Mouse (Mus musculus): ENCODE measurements around the gene Neurl3. TPM values are rescaled to one million over a fixed set of nuclear protein-coding genes. Genes with fewer than 3 reads are reported as not detected.

The Neurl3 gene
- polyA plus RNA-seq, 1 experiment from 2014 or later: 1.1 TPM

DNA sequence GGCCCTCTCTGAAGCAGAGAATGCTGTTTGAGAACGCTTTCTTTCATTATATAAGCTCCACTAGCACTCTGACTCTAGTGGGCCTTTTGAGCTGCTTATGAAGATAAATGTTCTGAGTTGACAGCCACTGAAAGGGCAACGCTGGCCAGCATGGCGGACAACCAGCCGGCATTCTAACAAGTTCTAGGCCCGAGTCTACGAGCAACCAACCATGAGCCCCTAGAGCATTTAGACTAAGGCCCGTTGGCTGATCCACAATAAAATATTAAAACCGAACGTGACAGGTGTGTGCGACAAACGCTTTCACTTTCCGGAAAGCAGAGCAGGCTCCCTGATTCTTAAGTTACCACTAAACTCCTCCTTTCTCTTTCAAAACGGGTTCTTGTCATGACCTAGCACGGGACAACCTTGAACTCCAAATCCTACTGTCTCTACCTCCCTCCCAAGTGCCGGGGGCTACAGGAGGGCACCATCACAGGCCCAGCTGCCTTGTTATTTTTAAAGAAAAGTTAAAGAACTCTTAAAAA, 32.5 kb downstream of the Neurl3 start:
- Histone ChIP-seq H3K36me3 (ENCODE audit: control insufficient read depth, insufficient read depth, low read length) (no peaks in the 10 kb centered on the region), H3K9ac (replicated peaks; ENCODE audit: low read depth, low read length) (no peak overlapping the region), H3K9me3 (ENCODE audit: control insufficient read depth, low read length) (no peaks in the 10 kb centered on the region), H3K4me1 (ENCODE audit: control insufficient read depth, insufficient read depth, low read length) (peaks cover 11% of the 10 kb centered on the region), H3K4me3 (ENCODE audit: low read depth, low read length) (no peak overlapping the region), H3K27ac (ENCODE audit: low read depth, low read length) (no peak overlapping the region), H3K4me2 (ENCODE audit: low read depth, low read length) (no peak overlapping the region), H3K27me3 (ENCODE audit: control insufficient read depth, insufficient read depth, low read length) (no peaks in the 10 kb centered on the region)
- 74% methylated on average over 15 of the region's 15 CpGs for WGBS
- no peak for ATAC-seq (ENCODE audit: low read depth)

DNA sequence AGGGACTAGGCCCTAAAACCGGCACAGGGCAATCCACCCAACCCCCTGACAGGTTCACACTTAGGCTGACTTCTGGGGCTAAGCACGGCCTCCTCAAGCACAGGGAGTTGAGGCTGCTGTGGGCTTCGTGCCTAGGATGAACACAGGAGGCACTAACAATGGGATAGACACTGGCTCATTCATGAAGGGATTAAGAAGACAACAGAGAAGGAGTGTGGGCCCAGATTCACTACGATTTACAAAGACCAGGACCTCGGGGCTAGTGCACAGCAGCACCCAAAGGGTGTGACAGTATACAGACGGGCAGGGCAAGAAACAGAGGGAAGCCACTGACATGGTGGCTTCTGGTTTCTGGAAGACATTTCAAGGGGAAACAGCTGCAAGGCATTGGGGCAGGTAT, 34.3 kb downstream of the Neurl3 start:
- Histone ChIP-seq H3K4me1 (ENCODE audit: control insufficient read depth, insufficient read depth, low read length) (peaks cover 11% of the 10 kb centered on the region), H3K9ac (replicated peaks; ENCODE audit: low read depth, low read length) (no peak overlapping the region), H3K27me3 (ENCODE audit: control insufficient read depth, insufficient read depth, low read length) (no peaks in the 10 kb centered on the region), H3K4me3 (ENCODE audit: low read depth, low read length) (no peak overlapping the region), H3K27ac (ENCODE audit: low read depth, low read length) (no peak overlapping the region), H3K4me2 (ENCODE audit: low read depth, low read length) (no peak overlapping the region), H3K36me3 (ENCODE audit: control insufficient read depth, insufficient read depth, low read length) (no peaks in the 10 kb centered on the region), H3K9me3 (ENCODE audit: control insufficient read depth, low read length) (no peaks in the 10 kb centered on the region)
- no peak for ATAC-seq (ENCODE audit: low read depth)
- 69% methylated on average over 6 of the region's 6 CpGs for WGBS

DNA sequence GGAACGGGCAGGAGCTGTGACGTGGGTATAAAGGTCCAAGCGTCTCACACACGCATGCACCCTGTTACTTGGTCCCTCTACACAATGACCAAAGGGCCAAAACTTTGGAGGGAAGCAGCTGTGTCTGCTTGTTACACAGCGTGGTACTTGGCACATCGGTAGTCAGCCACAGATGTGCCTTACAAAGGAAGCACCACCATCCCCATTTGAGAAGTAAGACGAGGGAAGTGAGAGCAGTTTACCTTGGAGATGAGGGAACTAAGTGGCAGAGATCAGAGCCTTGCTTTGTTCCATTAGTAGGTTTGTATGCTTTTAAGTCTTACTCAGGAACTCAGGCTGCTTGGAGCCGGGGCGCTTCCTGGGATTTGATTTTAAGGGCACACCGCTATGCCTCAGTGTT, 35.1 kb downstream of the Neurl3 start:
- Histone ChIP-seq H3K27ac (ENCODE audit: low read depth, low read length) (no peak overlapping the region), H3K4me3 (ENCODE audit: low read depth, low read length) (no peak overlapping the region), H3K27me3 (ENCODE audit: control insufficient read depth, insufficient read depth, low read length) (no peaks in the 10 kb centered on the region), H3K4me1 (ENCODE audit: control insufficient read depth, insufficient read depth, low read length) (peaks cover 11% of the 10 kb centered on the region), H3K4me2 (ENCODE audit: low read depth, low read length) (no peak overlapping the region), H3K36me3 (ENCODE audit: control insufficient read depth, insufficient read depth, low read length) (no peaks in the 10 kb centered on the region), H3K9ac (replicated peaks; ENCODE audit: low read depth, low read length) (no peak overlapping the region), H3K9me3 (ENCODE audit: control insufficient read depth, low read length) (no peaks in the 10 kb centered on the region)
- no peak for ATAC-seq (ENCODE audit: low read depth)
- 85% methylated on average over 10 of the region's 10 CpGs for WGBS

DNA sequence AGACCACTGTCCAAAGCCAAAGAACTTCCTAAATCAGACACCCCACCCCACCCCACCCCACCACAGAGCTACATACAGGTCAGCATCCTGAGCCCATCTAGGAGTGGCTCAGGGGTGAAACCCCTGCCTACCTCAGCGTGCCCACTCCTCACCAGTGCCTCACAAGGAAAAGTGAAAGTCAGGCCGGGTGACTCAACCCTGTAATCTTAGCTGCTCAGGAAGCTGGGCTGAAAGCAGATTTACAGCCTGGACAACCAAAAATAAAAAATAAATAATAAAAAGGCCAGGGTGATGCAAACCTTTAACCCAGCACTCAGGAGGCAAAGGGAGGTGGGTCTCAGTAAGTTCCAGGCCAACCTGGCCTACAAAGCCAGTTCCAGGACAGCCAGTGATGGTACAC, 38.6 kb downstream of the Neurl3 start:
- Histone ChIP-seq H3K27ac (ENCODE audit: low read depth, low read length) (no peak overlapping the region), H3K27me3 (ENCODE audit: control insufficient read depth, insufficient read depth, low read length) (no peaks in the 10 kb centered on the region), H3K9me3 (ENCODE audit: control insufficient read depth, low read length) (no peaks in the 10 kb centered on the region), H3K4me2 (ENCODE audit: low read depth, low read length) (no peak overlapping the region), H3K9ac (replicated peaks; ENCODE audit: low read depth, low read length) (no peak overlapping the region), H3K4me1 (ENCODE audit: control insufficient read depth, insufficient read depth, low read length) (no peaks in the 10 kb centered on the region), H3K36me3 (ENCODE audit: control insufficient read depth, insufficient read depth, low read length) (peaks cover 3% of the 10 kb centered on the region; the same call in 1 of the 2 replicates), H3K4me3 (ENCODE audit: low read depth, low read length) (no peak overlapping the region)
- 92% methylated on average over 2 of the region's 2 CpGs for WGBS
- no peak for ATAC-seq (ENCODE audit: low read depth)

DNA sequence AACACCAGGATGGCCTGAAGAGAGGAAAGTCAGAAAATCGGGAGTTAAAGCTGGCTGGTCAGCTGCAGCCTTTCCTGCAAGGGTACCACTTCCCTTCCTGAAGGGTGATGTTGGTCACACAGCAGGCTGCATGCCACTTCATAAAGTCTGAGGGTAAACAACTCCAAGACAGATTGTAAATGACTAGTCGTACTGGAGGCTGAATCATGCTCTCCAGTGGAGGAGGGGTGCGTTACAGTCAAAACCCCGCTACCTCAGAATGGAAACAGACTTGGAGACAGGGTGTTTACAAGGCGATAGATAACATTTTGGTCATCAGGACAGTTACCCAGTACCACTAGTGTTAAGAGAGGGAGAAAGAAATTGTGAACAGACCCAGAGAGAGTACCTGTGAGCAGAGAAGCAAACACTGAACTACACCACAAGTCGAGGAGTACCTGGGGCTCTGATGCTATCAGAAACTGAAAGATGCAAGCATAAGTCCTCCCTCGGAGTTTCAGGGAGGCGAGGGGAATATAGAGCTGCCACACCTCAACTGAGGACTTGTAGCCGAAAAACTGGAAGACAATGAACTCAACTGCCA, 39.3 kb downstream of the Neurl3 start:
- H3K27me3 ChIP-seq (ENCODE audit: control insufficient read depth, insufficient read depth, low read length): no peaks in the 10 kb centered on the region
- no peak overlapping the region for H3K27ac ChIP-seq (ENCODE audit: low read depth, low read length)
- no peak overlapping the region for H3K4me2 ChIP-seq (ENCODE audit: low read depth, low read length)
- no peak for ATAC-seq (ENCODE audit: low read depth)
- no peaks in the 10 kb centered on the region for H3K9me3 ChIP-seq (ENCODE audit: control insufficient read depth, low read length)
- no peak overlapping the region for H3K4me3 ChIP-seq (ENCODE audit: low read depth, low read length)
- H3K9ac ChIP-seq (replicated peaks; ENCODE audit: low read depth, low read length): no peak overlapping the region
- 86% methylated on average over 9 of the region's 9 CpGs for WGBS
- H3K4me1 ChIP-seq (ENCODE audit: control insufficient read depth, insufficient read depth, low read length): no peaks in the 10 kb centered on the region
- peaks cover 3% of the 10 kb centered on the region; the same call in 1 of the 2 replicates for H3K36me3 ChIP-seq (ENCODE audit: control insufficient read depth, insufficient read depth, low read length)

DNA sequence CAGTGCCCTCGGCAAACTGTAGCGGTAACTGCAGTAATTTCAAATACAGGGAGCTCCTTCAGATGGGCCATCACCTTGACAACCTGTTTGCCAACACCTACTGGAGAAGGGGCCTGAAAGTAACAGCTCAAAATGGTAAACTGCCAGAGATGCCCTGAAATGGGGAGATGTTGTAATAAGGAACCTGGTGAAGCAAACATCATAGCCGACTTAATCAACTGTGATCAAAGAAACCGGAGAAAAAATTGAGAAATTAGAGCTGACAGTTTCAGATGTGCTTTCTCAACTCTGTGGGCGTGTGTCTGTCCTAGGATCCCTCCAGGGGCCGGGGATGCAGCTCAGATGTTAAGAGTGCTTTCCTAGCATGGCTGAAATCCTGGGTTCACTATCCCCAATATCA, 41.3 kb downstream of the Neurl3 start:
- Histone ChIP-seq H3K36me3 (ENCODE audit: control insufficient read depth, insufficient read depth, low read length) (peaks cover 9% of the 10 kb centered on the region; the same call in 1 of the 2 replicates), H3K4me1 (ENCODE audit: control insufficient read depth, insufficient read depth, low read length) (no peaks in the 10 kb centered on the region), H3K4me2 (ENCODE audit: low read depth, low read length) (no peak overlapping the region), H3K9ac (replicated peaks; ENCODE audit: low read depth, low read length) (no peak overlapping the region), H3K27me3 (ENCODE audit: control insufficient read depth, insufficient read depth, low read length) (no peaks in the 10 kb centered on the region), H3K9me3 (ENCODE audit: control insufficient read depth, low read length) (no peaks in the 10 kb centered on the region), H3K4me3 (ENCODE audit: low read depth, low read length) (no peak overlapping the region), H3K27ac (ENCODE audit: low read depth, low read length) (no peak overlapping the region)
- no peak for ATAC-seq (ENCODE audit: low read depth)
- 93% methylated on average over 6 of the region's 6 CpGs for WGBS

DNA sequence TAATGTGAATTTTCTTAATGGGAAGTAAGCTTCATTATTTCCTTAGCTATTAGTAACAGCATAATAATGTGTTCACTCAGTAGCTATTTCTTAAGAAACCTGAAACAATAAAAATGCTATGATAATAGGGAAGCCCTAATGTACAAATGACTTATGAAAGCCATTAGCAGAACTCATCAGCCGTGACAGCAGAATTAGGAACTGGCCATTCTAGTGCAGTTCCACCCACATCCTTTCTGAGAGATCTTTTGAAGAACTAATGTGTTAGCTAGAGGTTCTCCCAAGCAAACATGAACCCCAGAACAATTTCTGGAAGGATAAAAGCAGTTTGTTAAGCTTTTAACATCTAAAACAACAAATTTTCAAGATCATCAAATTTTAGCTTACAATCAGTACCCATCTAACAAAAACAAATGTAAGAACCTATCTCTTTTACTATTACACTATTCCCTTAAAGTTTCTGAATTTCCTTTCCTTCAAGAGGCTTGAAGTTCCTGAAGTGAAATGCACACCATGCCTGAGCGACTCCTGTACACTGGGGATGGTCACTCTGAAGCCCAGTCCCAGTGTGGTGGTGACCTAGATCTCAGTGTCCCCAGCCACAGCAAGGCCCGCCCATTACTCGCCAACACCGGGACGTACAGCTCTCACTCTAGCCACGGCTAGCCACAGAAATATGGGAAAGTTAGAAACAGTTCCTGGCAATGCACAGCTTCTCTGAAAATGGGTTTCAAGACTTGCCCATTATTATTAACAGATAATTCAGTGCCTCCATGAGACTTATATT, 43.4 kb downstream of the Neurl3 start:
- 87% methylated on average over 7 of the region's 7 CpGs for WGBS
- H3K9me3 ChIP-seq (ENCODE audit: control insufficient read depth, low read length): no peaks in the 10 kb centered on the region
- no peaks in the 10 kb centered on the region for H3K27me3 ChIP-seq (ENCODE audit: control insufficient read depth, insufficient read depth, low read length)
- H3K36me3 ChIP-seq (ENCODE audit: control insufficient read depth, insufficient read depth, low read length): peaks cover 14% of the 10 kb centered on the region; the same call in 1 of the 2 replicates
- no peak overlapping the region for H3K27ac ChIP-seq (ENCODE audit: low read depth, low read length)
- H3K4me2 ChIP-seq (ENCODE audit: low read depth, low read length): no peak overlapping the region
- H3K9ac ChIP-seq (replicated peaks; ENCODE audit: low read depth, low read length): no peak overlapping the region
- H3K4me1 ChIP-seq (ENCODE audit: control insufficient read depth, insufficient read depth, low read length): no peaks in the 10 kb centered on the region
- no peak overlapping the region for H3K4me3 ChIP-seq (ENCODE audit: low read depth, low read length)
- ATAC-seq (ENCODE audit: low read depth): no peak

DNA sequence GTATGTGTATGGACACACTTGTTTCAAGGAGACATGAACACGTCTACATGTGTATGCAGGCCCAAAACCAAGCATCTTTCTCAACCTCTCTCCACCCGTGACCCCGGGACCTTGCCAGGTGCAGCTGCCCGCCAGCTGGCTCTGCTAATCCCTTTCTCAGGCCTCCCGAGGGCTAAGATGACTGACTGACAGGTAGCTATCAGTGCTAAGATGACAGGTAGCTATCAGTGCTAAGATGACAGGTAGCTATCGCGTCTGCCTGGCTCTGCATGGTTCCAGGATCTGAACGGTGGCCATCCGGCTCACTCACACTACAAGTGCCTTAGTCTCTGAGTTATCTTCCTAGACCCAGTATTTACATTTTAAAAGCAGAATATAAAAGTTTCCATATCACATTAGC, 46.0 kb downstream of the Neurl3 start:
- Histone ChIP-seq H3K36me3 (ENCODE audit: control insufficient read depth, insufficient read depth, low read length) (peaks cover 19% of the 10 kb centered on the region), H3K4me2 (ENCODE audit: low read depth, low read length) (no peak overlapping the region), H3K4me1 (ENCODE audit: control insufficient read depth, insufficient read depth, low read length) (no peaks in the 10 kb centered on the region), H3K9me3 (ENCODE audit: control insufficient read depth, low read length) (no peaks in the 10 kb centered on the region), H3K4me3 (ENCODE audit: low read depth, low read length) (no peak overlapping the region), H3K27ac (ENCODE audit: low read depth, low read length) (no peak overlapping the region), H3K27me3 (ENCODE audit: control insufficient read depth, insufficient read depth, low read length) (no peaks in the 10 kb centered on the region), H3K9ac (replicated peaks; ENCODE audit: low read depth, low read length) (no peak overlapping the region)
- ATAC-seq (ENCODE audit: low read depth): no peak
- WGBS: 93% methylated on average over 9 of the region's 9 CpGs

DNA sequence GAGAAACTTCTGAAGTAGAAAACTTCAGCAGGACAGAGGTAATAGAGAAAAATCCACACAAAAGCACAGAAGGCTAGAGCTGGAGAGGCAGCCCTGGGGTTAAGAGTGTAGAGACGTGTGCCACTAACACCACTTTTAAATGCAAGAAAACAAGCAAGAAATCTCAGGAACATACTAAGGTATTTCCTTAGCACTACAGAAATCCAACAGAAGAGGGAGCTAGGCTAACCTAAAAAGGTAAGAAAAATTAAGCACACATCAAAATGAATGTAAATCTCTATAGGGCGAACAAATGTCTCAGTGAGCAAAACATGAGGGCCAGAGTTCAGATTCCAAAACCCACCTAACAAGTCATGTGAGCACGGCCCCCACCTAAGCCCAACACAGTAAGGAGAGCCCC, 49.8 kb downstream of the Neurl3 start:
- H3K9me3 ChIP-seq (ENCODE audit: control insufficient read depth, low read length): no peaks in the 10 kb centered on the region

More for the DNA sequence above, 49.8 kb downstream of the Neurl3 start:
- no peaks in the 10 kb centered on the region for H3K27me3 ChIP-seq (ENCODE audit: control insufficient read depth, insufficient read depth, low read length)
- H3K27ac ChIP-seq (ENCODE audit: low read depth, low read length): no peak overlapping the region
- no peak overlapping the region for H3K9ac ChIP-seq (replicated peaks; ENCODE audit: low read depth, low read length)
- H3K4me2 ChIP-seq (ENCODE audit: low read depth, low read length): no peak overlapping the region
- 91% methylated on average over 3 of the region's 3 CpGs for WGBS
- H3K4me3 ChIP-seq (ENCODE audit: low read depth, low read length): no peak overlapping the region
- H3K4me1 ChIP-seq (ENCODE audit: control insufficient read depth, insufficient read depth, low read length): no peaks in the 10 kb centered on the region
- no peak for ATAC-seq (ENCODE audit: low read depth)
- H3K36me3 ChIP-seq (ENCODE audit: control insufficient read depth, insufficient read depth, low read length): peaks cover 21% of the 10 kb centered on the region

Measured in neural tube, embryonic 14.5 days (tissue).